Mouse (Mus musculus) adrenal gland, adult 10 weeks (tissue): ENCODE results near the gene Igfbp4. TPM values are rescaled to one million over a fixed set of nuclear protein-coding genes. Genes with fewer than 3 reads are reported as not detected.

Experiments
- polyA plus RNA-seq: library from polyadenylated mRNA; stranded (reverse); fragments of 350-450 nt; fragmentation: Illumina TruSeq; extraction: RNeasy Lipid Tissue Mini Kit (QIAGEN cat#74804); gene quantifications from one replicate; pipeline ENCODE4 v1.2.3, GENCODE M21; 2014; ENCODE audit warnings: low read depth, low replicate concordance

Gene Igfbp4
- 23.3 TPM for polyA plus RNA-seq

GRCm38 (mm10) chr11:99041051-99041729 lies at the start of gene Igfbp4:
Gene Igfbp4 (plus strand): TSS chr11:99041244.

GRCm38 (mm10) chr11:99023500-99024467 lies 17.3 kb upstream of the Igfbp4 start, which contains the start of gene Top2a:
Gene Top2a (minus strand): TSS chr11:99024189.

GRCm38 (mm10) chr11:99089077-99089601 lies 48.1 kb downstream of the Igfbp4 start, which contains the start of gene Tns4:
Gene Tns4 (minus strand): TSS chr11:99089306.

Other genes starting within 250 kb of the Igfbp4 start
- 93.3 TPM for gene Msl1, start 245.7 kb upstream of the Igfbp4 start, polyA plus RNA-seq
- gene Casc3, start 236.3 kb upstream of the Igfbp4 start, polyA plus RNA-seq: 20.9 TPM
- gene Rapgefl1, start 204.5 kb upstream of the Igfbp4 start, polyA plus RNA-seq: 0.23 TPM
- 9.9 TPM for gene Wipf2, start 177.6 kb upstream of the Igfbp4 start, polyA plus RNA-seq
- 0.58 TPM for gene Cdc6, start 133.4 kb upstream of the Igfbp4 start, polyA plus RNA-seq
- gene Rara, start 113.4 kb upstream of the Igfbp4 start, polyA plus RNA-seq: 1.1 TPM
- not detected for gene Gjd3, start 58.2 kb upstream of the Igfbp4 start, polyA plus RNA-seq
- gene Top2a, start 17.1 kb upstream of the Igfbp4 start, polyA plus RNA-seq: 19.0 TPM
- 0.12 TPM for gene Tns4, start 48.1 kb downstream of the Igfbp4 start, polyA plus RNA-seq
- gene Ccr7, start 113.8 kb downstream of the Igfbp4 start, polyA plus RNA-seq: not detected
- gene Smarce1, start 189.8 kb downstream of the Igfbp4 start, polyA plus RNA-seq: 138 TPM
- gene Krt222, start 202.8 kb downstream of the Igfbp4 start, polyA plus RNA-seq: 6.1 TPM
- not detected for gene Krt24, start 244.0 kb downstream of the Igfbp4 start, polyA plus RNA-seq